Mouse (Mus musculus) skeletal muscle tissue, postnatal 0 days (tissue): Measurements from ENCODE around the gene Cacnb2. TPM values are rescaled to one million over a fixed set of nuclear protein-coding genes. Genes with fewer than 3 reads are reported as not detected.

Experiments used
- polyA plus RNA-seq: library from polyadenylated mRNA; unstranded; fragments of >200 nt; fragmentation: Nextera tagmentation; extraction: Ambion mirVana; gene quantifications from 2 replicates; pipeline ENCODE4 v1.2.1, GENCODE M21; 2015

Gene Cacnb2
- 0.19 and 0.36 TPM in 2 replicates for polyA plus RNA-seq

GRCm38 (mm10) chr2:14602788-14603187 is at the start of gene Cacnb2:
Gene Cacnb2, plus strand, starts transcription at chr2:14603088.

Other genes with a start within 250 kb of the Cacnb2 start
- 0.12 and 0.33 TPM in 2 replicates for gene Slc39a12, start 214.8 kb upstream of the Cacnb2 start, polyA plus RNA-seq